Mouse (Mus musculus) embryonic fibroblast, embryonic 13.5 days (primary cell): ENCODE data around the gene Cntn4.

Experiments used
- CTCF ChIP-seq: IDR thresholded peaks from 2 replicates; pipeline ENCODE4 v1.5.1; 2011; ENCODE audit warnings: mild to moderate bottlenecking, control low read depth, low read length, moderate library complexity, borderline replicate concordance; ENCODE audit not compliant: insufficient read depth
- POLR2A ChIP-seq: IDR thresholded peaks from 2 replicates; pipeline ENCODE4 v1.6.1; 2011; ENCODE audit warnings: low read depth, mild to moderate bottlenecking, control low read depth, low read length, moderate library complexity

- no peak for TF ChIP-seq CTCF
- no peak for TF ChIP-seq POLR2A
Observed at GRCm38 (mm10) chr6:106336805-106337204, 659.3 kb downstream of the Cntn4 start.
